Comparison of ENCODE assay signal across 7 mouse cellular contexts in the genomic region with DNA sequence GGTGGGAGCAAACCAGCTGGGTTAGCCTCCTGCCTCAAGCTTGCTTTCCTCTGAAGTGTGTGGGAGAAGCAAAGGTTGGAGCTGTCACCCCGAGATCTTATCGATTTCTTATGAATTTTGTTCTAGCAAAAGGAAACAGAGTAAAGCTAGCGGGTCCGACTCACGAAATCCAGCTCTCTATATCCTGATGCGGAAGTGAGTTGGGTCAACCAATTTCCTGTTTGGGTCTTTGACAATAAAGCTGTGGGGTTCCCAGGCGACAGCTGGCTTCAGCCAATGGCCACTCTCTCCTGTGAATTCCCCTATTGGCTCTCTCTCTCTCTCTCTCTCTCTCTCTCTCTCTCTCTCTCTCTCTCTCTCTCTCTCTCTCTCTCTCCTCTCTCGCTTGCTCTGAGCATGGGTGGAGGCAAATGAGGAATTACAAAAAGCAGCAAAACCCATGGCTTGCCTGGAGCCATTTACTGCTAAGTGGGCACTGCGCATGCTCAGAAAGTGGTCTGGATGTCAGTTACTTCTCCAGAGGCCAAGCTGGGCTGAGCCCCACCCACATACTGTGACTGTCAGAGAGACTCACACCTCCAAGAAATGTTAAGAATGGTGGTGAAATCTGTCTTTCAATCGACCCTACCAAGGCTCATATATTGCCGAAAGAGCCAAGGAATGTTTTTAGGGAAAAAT.
DNase-seq lines count a peak whose midpoint lies in the region; ATAC-seq and TF ChIP-seq lines count a peak whose summit lies in the region.

No protein-coding gene starts in this region.

- DNase-seq in thymus, adult 2 months, result peak; percentile 35
- no peak for DNase-seq in thymus, adult 18-20 months
- peak; percentile 17 for DNase-seq in liver, embryonic 13.5 days
- no peak for DNase-seq in left cerebral cortex, postnatal 25 days (ENCODE audit: low spot score in 2 of 2)
- DNase-seq in layer of hippocampus, adult 9-10 months (ENCODE audit: low spot score), result no peak

- WGBS in thymus, adult 2 months, result 12% methylated on average over 11 of the region's 11 CpGs
- WGBS in heart, embryonic 11.5 days (ENCODE audit: insufficient replicate concordance), result 55% methylated on average over 11 of the region's 11 CpGs
- 32% methylated on average over 11 of the region's 11 CpGs for WGBS in liver, embryonic 13.5 days (ENCODE audit: insufficient replicate concordance)
- 55% methylated on average over 11 of the region's 11 CpGs for WGBS in neural tube, embryonic 13.5 days

- H3K27ac ChIP-seq in thymus, adult 2 months (ENCODE audit: control insufficient read depth, insufficient read depth, low read length), result peak overlapping the region; percentile 46; the same call in 1 of the 2 replicates
- peak overlapping the region; percentile 10; the same call in 1 of the 2 replicates for H3K27ac ChIP-seq in heart, embryonic 11.5 days (ENCODE audit: low read depth, low read length)
- H3K27ac ChIP-seq in liver, embryonic 13.5 days, result peak overlapping the region; percentile 40; the same call in 1 of the 2 replicates
- peak overlapping the region; percentile 23; the same call in 1 of the 2 replicates for H3K27ac ChIP-seq in neural tube, embryonic 13.5 days (replicated peaks)

- ATAC-seq in heart, embryonic 11.5 days (replicated peaks; ENCODE audit: insufficient number of reproducible peaks, low FRiP score, low TSS enrichment), result no peak
- peak; percentile 26; the same call in 1 of the 2 replicates for ATAC-seq in liver, embryonic 13.5 days (ENCODE audit: low read depth)
- no peak for ATAC-seq in neural tube, embryonic 13.5 days (ENCODE audit: low read depth)

- intact Hi-C loops in left cerebral cortex, postnatal 25 days (cut with DNase I), result loop anchor here (5.0 kb wide), 2 partner anchors 94 to 126 kb away; no protein-coding TSS in a partner anchor

- no peak overlapping the region for H3K9ac ChIP-seq in heart, embryonic 11.5 days (ENCODE audit: low read depth, low read length)
- no peak overlapping the region for H3K9ac ChIP-seq in liver, embryonic 13.5 days
- H3K9ac ChIP-seq in neural tube, embryonic 13.5 days, result no peak overlapping the region

- no peak overlapping the region for H3K4me3 ChIP-seq in thymus, adult 2 months (ENCODE audit: control insufficient read depth, insufficient read depth, low read length)
- no peak overlapping the region for H3K4me3 ChIP-seq in heart, embryonic 11.5 days (ENCODE audit: low read depth, low read length)
- no peak overlapping the region for H3K4me3 ChIP-seq in liver, embryonic 13.5 days (replicated peaks)
- H3K4me3 ChIP-seq in neural tube, embryonic 13.5 days, result no peak overlapping the region

- TF ChIP-seq CTCF in thymus, adult 2 months (IDR thresholded peaks at IDR 0.05; ENCODE audit: borderline replicate concordance, control insufficient read depth, extremely low read depth, insufficient read depth, low read length, poor library complexity), result no peak

- no peaks in the 10 kb centered on the region for H3K27me3 ChIP-seq in thymus, adult 2 months (ENCODE audit: control insufficient read depth, insufficient read depth, low read length)
- no peaks in the 10 kb centered on the region for H3K27me3 ChIP-seq in heart, embryonic 11.5 days (ENCODE audit: control insufficient read depth, insufficient read depth, low read length)
- peaks cover 2% of the 10 kb centered on the region; the same call in 1 of the 2 replicates for H3K27me3 ChIP-seq in liver, embryonic 13.5 days
- H3K27me3 ChIP-seq in neural tube, embryonic 13.5 days, result peaks cover 5% of the 10 kb centered on the region

- H3K36me3 ChIP-seq in thymus, adult 2 months (ENCODE audit: control insufficient read depth, insufficient read depth, low read length), result no peaks in the 10 kb centered on the region
- H3K36me3 ChIP-seq in heart, embryonic 11.5 days (ENCODE audit: control insufficient read depth, insufficient read depth, low read length), result no peaks in the 10 kb centered on the region
- H3K36me3 ChIP-seq in liver, embryonic 13.5 days, result no peaks in the 10 kb centered on the region
- no peaks in the 10 kb centered on the region for H3K36me3 ChIP-seq in neural tube, embryonic 13.5 days

- H3K4me1 ChIP-seq in thymus, adult 2 months (replicated peaks; ENCODE audit: control insufficient read depth, insufficient read depth, low read length), result peaks cover 45% of the 10 kb centered on the region
- H3K4me1 ChIP-seq in heart, embryonic 11.5 days (ENCODE audit: control insufficient read depth, insufficient read depth, low read length), result peaks cover 17% of the 10 kb centered on the region; the same call in 1 of the 2 replicates
- peaks cover 63% of the 10 kb centered on the region for H3K4me1 ChIP-seq in liver, embryonic 13.5 days (replicated peaks)
- peaks cover 33% of the 10 kb centered on the region for H3K4me1 ChIP-seq in neural tube, embryonic 13.5 days (replicated peaks)

- no peak overlapping the region for H3K4me2 ChIP-seq in heart, embryonic 11.5 days
- peak overlapping the region; percentile 29 for H3K4me2 ChIP-seq in liver, embryonic 13.5 days
- H3K4me2 ChIP-seq in neural tube, embryonic 13.5 days, result no peak overlapping the region

- TF ChIP-seq POLR2A in thymus, adult 2 months (IDR thresholded peaks at IDR 0.05; ENCODE audit: control insufficient read depth, extremely low read depth, insufficient read depth, low read length, poor library complexity), result no peak

- H3K9me3 ChIP-seq in heart, embryonic 11.5 days (replicated peaks; ENCODE audit: control insufficient read depth, low read length), result no peaks in the 10 kb centered on the region
- no peaks in the 10 kb centered on the region for H3K9me3 ChIP-seq in liver, embryonic 13.5 days (replicated peaks)
- H3K9me3 ChIP-seq in neural tube, embryonic 13.5 days, result no peaks in the 10 kb centered on the region

Comparison
In these comparisons a context has a peak if more than half of its experiments do, and no peak if none do; other contexts are left out.
1. DNase-seq: peak in thymus, adult 2 months (single experiment) and liver, embryonic 13.5 days (single experiment); none in thymus, adult 18-20 months (0 of 2), left cerebral cortex, postnatal 25 days (0 of 2) and layer of hippocampus, adult 9-10 months (single experiment).
2. Peak in every context shown above with its lines, with median percentiles within 50 percentile points of each other: H3K27ac ChIP-seq.